Mouse (Mus musculus): ENCODE results near the gene Tecpr2. TPM values are rescaled to one million over a fixed set of nuclear protein-coding genes. Genes with fewer than 3 reads are reported as not detected.
A peak's percentile ranks its signal among the peaks of the same experiment; 100 is the strongest.

Tecpr2 gene
- polyA plus RNA-seq, 1 experiment from 2014 or later, result 7.2 TPM

DNA sequence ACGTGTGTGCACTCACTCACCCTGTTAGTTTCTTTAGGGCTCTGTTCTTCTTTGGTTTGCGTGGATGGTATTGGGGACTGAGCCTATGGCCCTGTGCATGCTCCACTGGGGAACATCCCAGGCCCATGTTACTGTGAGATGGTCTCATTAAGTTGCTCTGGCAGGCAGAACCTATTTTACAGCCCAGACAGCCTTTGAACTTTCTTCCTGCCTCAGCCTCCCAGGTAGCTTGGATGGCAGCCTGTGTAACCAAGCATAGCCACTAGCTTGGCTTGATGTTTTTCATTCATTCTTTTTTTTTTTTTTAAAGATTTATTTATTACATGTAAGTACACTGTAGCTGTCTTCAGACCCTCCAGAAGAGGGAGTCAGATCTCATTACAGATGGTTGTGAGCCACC lies 3.8 kb upstream of the Tecpr2 start:
- 98% methylated on average over 2 of the region's 2 CpGs for WGBS
- Histone ChIP-seq H3K36me3 (ENCODE audit: control insufficient read depth, insufficient read depth, low read length) (peaks cover 6% of the 10 kb centered on the region; the same call in 1 of the 2 replicates), H3K4me3 (ENCODE audit: low read depth, low read length) (no peak overlapping the region), H3K4me2 (ENCODE audit: low read depth, low read length) (no peak overlapping the region), H3K27ac (ENCODE audit: low read depth, low read length) (no peak overlapping the region), H3K9me3 (ENCODE audit: control insufficient read depth, low read length) (no peaks in the 10 kb centered on the region), H3K27me3 (ENCODE audit: control insufficient read depth, insufficient read depth, low read length) (no peaks in the 10 kb centered on the region), H3K9ac (replicated peaks; ENCODE audit: low read depth, low read length) (no peak overlapping the region), H3K4me1 (ENCODE audit: control insufficient read depth, insufficient read depth, low read length) (peaks cover 14% of the 10 kb centered on the region)
- no peak for ATAC-seq (ENCODE audit: low read depth)

- 53% methylated on average over 12 of the region's 12 CpGs for WGBS
- ATAC-seq (ENCODE audit: low read depth), result no peak
- no peaks in the 10 kb centered on the region for H3K27me3 ChIP-seq (ENCODE audit: control insufficient read depth, insufficient read depth, low read length)
Observed at GRCm38 (mm10) chr12:110888106-110888505, 958 bp upstream of the Tecpr2 start.

GRCm38 (mm10) chr12:110888606-110889005 lies 458 bp upstream of the Tecpr2 start:
- H3K27ac ChIP-seq (ENCODE audit: low read depth, low read length), result no peak overlapping the region
- ATAC-seq (ENCODE audit: low read depth), result no peak; the same call in none of the 2 replicates
- WGBS, result under 1% methylated on average over 25 of the region's 25 CpGs

More at GRCm38 (mm10) chr12:110888106-110888505, 958 bp upstream of the Tecpr2 start:
- Histone ChIP-seq H3K36me3 (ENCODE audit: control insufficient read depth, insufficient read depth, low read length) (no peaks in the 10 kb centered on the region), H3K9ac (replicated peaks; ENCODE audit: low read depth, low read length) (peak overlapping the region; percentile 72), H3K4me3 (ENCODE audit: low read depth, low read length) (peak overlapping the region; percentile 45), H3K9me3 (ENCODE audit: control insufficient read depth, low read length) (no peaks in the 10 kb centered on the region), H3K27ac (ENCODE audit: low read depth, low read length) (no peak overlapping the region), H3K4me2 (ENCODE audit: low read depth, low read length) (peak overlapping the region; percentile 96), H3K4me1 (ENCODE audit: control insufficient read depth, insufficient read depth, low read length) (peaks cover 15% of the 10 kb centered on the region)

GRCm38 (mm10) chr12:110891887-110892286 lies 2.8 kb downstream of the Tecpr2 start:
- no peaks in the 10 kb centered on the region for H3K27me3 ChIP-seq (ENCODE audit: control insufficient read depth, insufficient read depth, low read length)
- no peaks in the 10 kb centered on the region for H3K36me3 ChIP-seq (ENCODE audit: control insufficient read depth, insufficient read depth, low read length)
- 95% methylated on average over 1 of the region's 1 CpGs for WGBS
- H3K9me3 ChIP-seq (ENCODE audit: control insufficient read depth, low read length), result no peaks in the 10 kb centered on the region
- H3K4me2 ChIP-seq (ENCODE audit: low read depth, low read length), result no peak overlapping the region
- H3K27ac ChIP-seq (ENCODE audit: low read depth, low read length), result no peak overlapping the region
- peaks cover 15% of the 10 kb centered on the region for H3K4me1 ChIP-seq (ENCODE audit: control insufficient read depth, insufficient read depth, low read length)
- no peak for ATAC-seq (ENCODE audit: low read depth)
- no peak overlapping the region for H3K9ac ChIP-seq (replicated peaks; ENCODE audit: low read depth, low read length)
- H3K4me3 ChIP-seq (ENCODE audit: low read depth, low read length), result no peak overlapping the region

More at GRCm38 (mm10) chr12:110888606-110889005, 458 bp upstream of the Tecpr2 start:
- Histone ChIP-seq H3K27me3 (ENCODE audit: control insufficient read depth, insufficient read depth, low read length) (no peaks in the 10 kb centered on the region), H3K9ac (replicated peaks; ENCODE audit: low read depth, low read length) (peak overlapping the region; percentile 72), H3K36me3 (ENCODE audit: control insufficient read depth, insufficient read depth, low read length) (no peaks in the 10 kb centered on the region), H3K4me1 (ENCODE audit: control insufficient read depth, insufficient read depth, low read length) (peaks cover 15% of the 10 kb centered on the region), H3K4me3 (ENCODE audit: low read depth, low read length) (peak overlapping the region; percentile 45), H3K9me3 (ENCODE audit: control insufficient read depth, low read length) (no peaks in the 10 kb centered on the region), H3K4me2 (ENCODE audit: low read depth, low read length) (peak overlapping the region; percentile 96)

- 80% methylated on average over 4 of the region's 4 CpGs for WGBS
- Histone ChIP-seq H3K4me1 (ENCODE audit: control insufficient read depth, insufficient read depth, low read length) (no peaks in the 10 kb centered on the region), H3K27me3 (ENCODE audit: control insufficient read depth, insufficient read depth, low read length) (no peaks in the 10 kb centered on the region), H3K9ac (replicated peaks; ENCODE audit: low read depth, low read length) (no peak overlapping the region), H3K9me3 (ENCODE audit: control insufficient read depth, low read length) (no peaks in the 10 kb centered on the region), H3K36me3 (ENCODE audit: control insufficient read depth, insufficient read depth, low read length) (no peaks in the 10 kb centered on the region), H3K27ac (ENCODE audit: low read depth, low read length) (no peak overlapping the region), H3K4me3 (ENCODE audit: low read depth, low read length) (no peak overlapping the region), H3K4me2 (ENCODE audit: low read depth, low read length) (no peak overlapping the region)
- no peak for ATAC-seq (ENCODE audit: low read depth)
Observed at GRCm38 (mm10) chr12:110902106-110902505, 13.0 kb downstream of the Tecpr2 start.

DNA sequence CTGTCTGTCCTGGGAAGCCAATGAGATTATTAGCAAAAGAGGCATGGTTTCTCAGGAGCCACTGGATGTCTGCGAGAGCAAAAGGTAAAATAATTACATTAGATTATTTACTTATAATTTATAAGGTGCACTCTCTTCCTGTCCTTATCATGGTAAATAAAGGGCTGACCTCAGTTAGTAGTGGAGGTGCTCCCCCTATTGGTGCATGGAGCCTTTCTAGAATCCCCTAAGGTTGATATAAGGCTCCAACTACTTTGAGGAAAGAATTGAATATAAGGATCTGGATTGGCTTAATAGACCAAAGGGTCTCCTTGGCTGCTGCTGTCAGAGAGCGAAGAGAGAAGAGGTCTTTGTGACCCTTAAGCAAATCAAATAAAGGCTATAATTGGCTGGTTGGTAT lies 14.5 kb downstream of the Tecpr2 start:
- Histone ChIP-seq H3K4me1 (ENCODE audit: control insufficient read depth, insufficient read depth, low read length) (no peaks in the 10 kb centered on the region), H3K36me3 (ENCODE audit: control insufficient read depth, insufficient read depth, low read length) (no peaks in the 10 kb centered on the region), H3K9ac (replicated peaks; ENCODE audit: low read depth, low read length) (no peak overlapping the region), H3K4me2 (ENCODE audit: low read depth, low read length) (no peak overlapping the region), H3K4me3 (ENCODE audit: low read depth, low read length) (no peak overlapping the region), H3K27ac (ENCODE audit: low read depth, low read length) (no peak overlapping the region), H3K27me3 (ENCODE audit: control insufficient read depth, insufficient read depth, low read length) (no peaks in the 10 kb centered on the region), H3K9me3 (ENCODE audit: control insufficient read depth, low read length) (no peaks in the 10 kb centered on the region)
- 97% methylated on average over 2 of the region's 2 CpGs for WGBS
- no peak for ATAC-seq (ENCODE audit: low read depth)

DNA sequence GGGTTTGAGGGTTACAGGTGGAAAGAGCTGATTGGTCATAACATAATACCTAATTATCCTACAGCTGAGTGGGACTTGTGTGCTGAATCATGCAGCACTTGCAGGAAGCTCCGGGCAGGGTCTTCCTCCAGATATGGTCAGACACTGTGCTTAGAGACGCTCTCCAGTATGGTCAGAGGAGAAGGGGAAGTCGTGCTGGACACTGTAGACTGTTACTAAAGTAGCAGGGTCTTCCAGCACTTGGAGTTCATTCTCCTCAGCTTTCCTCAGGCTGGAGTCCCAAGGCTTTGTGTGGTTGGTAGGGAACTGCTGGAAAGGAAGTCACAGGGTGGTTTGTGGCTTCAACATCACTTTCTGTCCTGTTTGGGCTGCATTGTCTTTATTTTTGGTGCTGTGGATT lies 18.8 kb downstream of the Tecpr2 start:
- no peak overlapping the region for H3K4me3 ChIP-seq (ENCODE audit: low read depth, low read length)
- no peaks in the 10 kb centered on the region for H3K4me1 ChIP-seq (ENCODE audit: control insufficient read depth, insufficient read depth, low read length)
- no peak overlapping the region for H3K4me2 ChIP-seq (ENCODE audit: low read depth, low read length)
- H3K9ac ChIP-seq (replicated peaks; ENCODE audit: low read depth, low read length), result no peak overlapping the region
- no peaks in the 10 kb centered on the region for H3K36me3 ChIP-seq (ENCODE audit: control insufficient read depth, insufficient read depth, low read length)
- no peak for ATAC-seq (ENCODE audit: low read depth)
- 84% methylated on average over 3 of the region's 3 CpGs for WGBS
- H3K9me3 ChIP-seq (ENCODE audit: control insufficient read depth, low read length), result no peaks in the 10 kb centered on the region
- H3K27ac ChIP-seq (ENCODE audit: low read depth, low read length), result no peak overlapping the region
- no peaks in the 10 kb centered on the region for H3K27me3 ChIP-seq (ENCODE audit: control insufficient read depth, insufficient read depth, low read length)

DNA sequence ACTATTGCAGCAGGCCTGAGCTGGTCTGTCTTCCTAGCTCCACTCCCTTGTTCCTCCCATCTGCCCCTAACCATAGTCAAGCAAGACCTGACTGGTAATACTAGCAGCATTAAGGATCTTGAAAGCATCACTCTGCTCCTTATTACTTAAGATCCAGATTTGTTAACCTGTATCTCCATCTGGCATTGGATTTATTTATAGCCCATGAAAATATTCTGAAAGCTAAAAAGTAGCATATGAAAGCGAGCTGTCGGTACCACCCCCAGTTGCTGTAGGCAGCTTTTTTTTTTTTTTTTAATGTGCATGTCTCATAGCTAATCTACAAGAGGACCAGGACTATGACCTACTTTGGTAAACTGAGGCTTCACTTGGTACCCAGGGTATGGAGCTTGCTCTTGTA lies 20.9 kb downstream of the Tecpr2 start:
- H3K27me3 ChIP-seq (ENCODE audit: control insufficient read depth, insufficient read depth, low read length), result no peaks in the 10 kb centered on the region
- no peak overlapping the region for H3K4me3 ChIP-seq (ENCODE audit: low read depth, low read length)
- H3K27ac ChIP-seq (ENCODE audit: low read depth, low read length), result no peak overlapping the region
- no peak for ATAC-seq (ENCODE audit: low read depth)
- 0 out of 2 replicates have a peak, but pooled peaks cover 4% of the 10 kb centered on the region for H3K36me3 ChIP-seq (ENCODE audit: control insufficient read depth, insufficient read depth, low read length)
- H3K9me3 ChIP-seq (ENCODE audit: control insufficient read depth, low read length), result no peaks in the 10 kb centered on the region
- 90% methylated on average over 2 of the region's 2 CpGs for WGBS
- H3K4me2 ChIP-seq (ENCODE audit: low read depth, low read length), result no peak overlapping the region
- H3K9ac ChIP-seq (replicated peaks; ENCODE audit: low read depth, low read length), result no peak overlapping the region
- H3K4me1 ChIP-seq (ENCODE audit: control insufficient read depth, insufficient read depth, low read length), result no peaks in the 10 kb centered on the region

DNA sequence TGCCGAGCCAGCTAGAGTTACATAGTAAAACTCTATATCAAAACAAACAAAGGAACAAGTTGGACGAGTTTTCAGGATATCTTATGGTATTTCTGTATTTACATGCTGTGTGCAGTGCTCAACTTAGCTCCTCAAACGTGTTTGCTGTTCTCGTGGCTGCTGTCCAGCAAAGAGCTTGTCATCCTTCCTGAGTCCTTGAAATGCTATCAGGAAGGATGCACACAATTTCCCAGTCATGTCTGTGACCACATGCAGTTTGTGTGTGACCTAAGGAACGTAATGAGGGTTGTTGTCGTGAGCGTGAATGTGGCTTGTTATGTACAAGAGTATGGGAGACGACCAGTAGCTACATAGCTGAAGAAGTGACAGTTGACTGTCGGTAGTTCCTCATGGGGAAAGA lies 26.7 kb downstream of the Tecpr2 start:
- Histone ChIP-seq H3K9me3 (ENCODE audit: control insufficient read depth, low read length) (no peaks in the 10 kb centered on the region), H3K4me1 (ENCODE audit: control insufficient read depth, insufficient read depth, low read length) (no peaks in the 10 kb centered on the region), H3K4me3 (ENCODE audit: low read depth, low read length) (no peak overlapping the region), H3K9ac (replicated peaks; ENCODE audit: low read depth, low read length) (no peak overlapping the region), H3K36me3 (ENCODE audit: control insufficient read depth, insufficient read depth, low read length) (peaks cover 23% of the 10 kb centered on the region), H3K4me2 (ENCODE audit: low read depth, low read length) (no peak overlapping the region), H3K27me3 (ENCODE audit: control insufficient read depth, insufficient read depth, low read length) (no peaks in the 10 kb centered on the region), H3K27ac (ENCODE audit: low read depth, low read length) (no peak overlapping the region)
- ATAC-seq (ENCODE audit: low read depth), result no peak
- WGBS, result 92% methylated on average over 9 of the region's 9 CpGs

All from neural tube, embryonic 14.5 days (tissue).